Mouse (Mus musculus): ENCODE measurements around the gene Ciz1. TPM values are rescaled to one million over a fixed set of nuclear protein-coding genes. Genes with fewer than 3 reads are reported as not detected.

Ciz1 gene
- polyA plus RNA-seq, 1 experiment: 171 TPM

DNA sequence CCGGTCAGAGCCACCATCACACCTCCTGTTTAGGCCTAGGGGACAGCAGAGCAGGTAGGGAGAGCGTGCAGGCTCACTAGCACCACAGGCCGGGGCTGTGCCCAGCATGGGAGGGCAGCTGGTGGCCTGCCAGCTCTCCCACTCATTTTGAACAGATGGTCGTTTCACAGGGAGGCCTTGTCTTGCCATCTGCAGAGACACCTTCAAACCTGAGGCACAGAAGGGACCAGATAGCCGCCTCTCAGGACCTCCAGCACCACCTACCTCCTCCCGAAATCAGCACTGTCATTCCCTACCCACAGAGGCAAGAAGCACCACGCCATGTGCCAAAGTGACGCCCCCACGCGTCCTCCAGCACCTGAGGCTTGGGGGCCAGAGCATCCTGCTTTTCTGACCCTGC lies 8.1 kb upstream of the Ciz1 start:
- Histone ChIP-seq H3K27ac (ENCODE audit: insufficient read depth, low read length) (peak overlapping the region; percentile 44), H3K4me3 (ENCODE audit: insufficient read depth, low read length) (no peak overlapping the region), H3K4me1 (ENCODE audit: control insufficient read depth, insufficient read depth, low read length) (peaks cover 20% of the 10 kb centered on the region)
- TF ChIP-seq POLR2A (IDR thresholded peaks at IDR 0.05; ENCODE audit: extremely low read depth, insufficient read depth, low read length) (no peak), CTCF (IDR thresholded peaks at IDR 0.05; ENCODE audit: extremely low read depth, insufficient read depth, low read length) (no peak)

DNA sequence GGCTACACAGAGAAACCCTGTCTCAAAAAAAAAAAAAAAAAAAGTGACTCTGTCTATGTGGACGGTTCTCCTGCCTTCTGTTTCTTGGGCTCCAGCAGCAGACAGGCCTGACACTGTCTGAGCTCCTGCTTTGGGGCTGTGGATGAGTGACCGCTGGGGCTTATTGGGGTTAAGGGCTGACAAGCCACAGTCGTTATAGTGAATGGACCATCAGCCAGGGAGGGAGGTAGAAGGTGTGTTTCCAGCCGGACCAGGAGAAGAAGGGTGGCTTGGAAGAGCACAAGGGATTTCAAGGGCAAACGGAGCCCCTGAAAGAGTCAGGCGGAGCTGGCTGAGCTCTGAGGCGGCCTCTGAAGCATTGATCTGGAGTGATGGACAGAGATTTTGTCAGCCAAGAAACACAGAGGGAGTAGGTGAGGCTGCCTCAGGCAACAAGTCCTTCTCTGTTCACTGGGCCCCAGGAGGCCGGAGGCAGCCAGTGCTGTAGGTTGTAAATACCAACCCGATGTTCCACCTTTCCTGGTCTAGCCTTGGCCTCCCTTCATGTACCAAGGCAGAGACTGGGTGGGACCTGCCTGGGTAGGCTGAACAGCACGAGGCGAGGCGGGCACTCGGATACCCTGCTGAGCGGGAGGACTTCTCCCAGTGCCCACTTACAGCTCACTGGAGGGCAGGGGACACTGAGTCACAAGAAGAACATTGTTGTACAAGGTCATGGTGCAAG lies 7.4 kb upstream of the Ciz1 start:
- no peak overlapping the region for H3K4me3 ChIP-seq (ENCODE audit: insufficient read depth, low read length)
- TF ChIP-seq CTCF (IDR thresholded peaks at IDR 0.05; ENCODE audit: extremely low read depth, insufficient read depth, low read length) (no peak), POLR2A (IDR thresholded peaks at IDR 0.05; ENCODE audit: extremely low read depth, insufficient read depth, low read length) (no peak)
- peaks cover 21% of the 10 kb centered on the region for H3K4me1 ChIP-seq (ENCODE audit: control insufficient read depth, insufficient read depth, low read length)
- H3K27ac ChIP-seq (ENCODE audit: insufficient read depth, low read length): peak overlapping the region; percentile 52

- H3K4me1 ChIP-seq (ENCODE audit: control insufficient read depth, insufficient read depth, low read length): peaks cover 19% of the 10 kb centered on the region
- TF ChIP-seq POLR2A (IDR thresholded peaks at IDR 0.05; ENCODE audit: extremely low read depth, insufficient read depth, low read length): 0 out of 2 replicates have a peak, but pooled peaks have one; percentile 1
- TF ChIP-seq CTCF (IDR thresholded peaks at IDR 0.05; ENCODE audit: extremely low read depth, insufficient read depth, low read length): no peak
- H3K4me3 ChIP-seq (ENCODE audit: insufficient read depth, low read length): no peak overlapping the region
- peak overlapping the region; percentile 40; the same call in 1 of the 2 replicates for H3K27ac ChIP-seq (ENCODE audit: insufficient read depth, low read length)
Measured at GRCm38 (mm10) chr2:32347019-32347418, 5.1 kb upstream of the Ciz1 start.

DNA sequence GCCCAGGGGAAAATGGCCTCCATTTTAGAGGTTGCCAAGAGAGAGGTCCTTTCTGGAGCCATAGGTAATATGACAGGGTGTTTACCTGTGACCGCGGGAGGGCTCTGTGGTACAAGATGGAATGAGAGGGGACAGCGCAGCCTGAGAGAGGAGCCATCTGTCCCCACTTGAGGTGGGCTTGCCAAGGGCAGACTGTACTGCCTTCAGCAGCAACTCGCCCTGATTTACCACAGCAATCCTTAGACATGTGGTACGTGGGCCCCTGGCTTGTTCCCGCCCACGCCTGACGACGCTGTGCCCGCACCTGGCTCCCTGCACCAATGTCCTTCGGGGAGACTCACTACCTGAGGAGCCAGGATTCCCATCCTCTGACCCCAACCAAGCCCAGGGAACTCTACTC lies 3.8 kb upstream of the Ciz1 start:
- TF ChIP-seq POLR2A (IDR thresholded peaks at IDR 0.05; ENCODE audit: extremely low read depth, insufficient read depth, low read length) (peak; percentile 29; the same call in 1 of the 2 replicates), CTCF (IDR thresholded peaks at IDR 0.05; ENCODE audit: extremely low read depth, insufficient read depth, low read length) (no peak)
- Histone ChIP-seq H3K27ac (ENCODE audit: insufficient read depth, low read length) (peak overlapping the region; percentile 62), H3K4me3 (ENCODE audit: insufficient read depth, low read length) (peak overlapping the region; percentile 88; the same call in 1 of the 2 replicates), H3K4me1 (ENCODE audit: control insufficient read depth, insufficient read depth, low read length) (peaks cover 15% of the 10 kb centered on the region)

DNA sequence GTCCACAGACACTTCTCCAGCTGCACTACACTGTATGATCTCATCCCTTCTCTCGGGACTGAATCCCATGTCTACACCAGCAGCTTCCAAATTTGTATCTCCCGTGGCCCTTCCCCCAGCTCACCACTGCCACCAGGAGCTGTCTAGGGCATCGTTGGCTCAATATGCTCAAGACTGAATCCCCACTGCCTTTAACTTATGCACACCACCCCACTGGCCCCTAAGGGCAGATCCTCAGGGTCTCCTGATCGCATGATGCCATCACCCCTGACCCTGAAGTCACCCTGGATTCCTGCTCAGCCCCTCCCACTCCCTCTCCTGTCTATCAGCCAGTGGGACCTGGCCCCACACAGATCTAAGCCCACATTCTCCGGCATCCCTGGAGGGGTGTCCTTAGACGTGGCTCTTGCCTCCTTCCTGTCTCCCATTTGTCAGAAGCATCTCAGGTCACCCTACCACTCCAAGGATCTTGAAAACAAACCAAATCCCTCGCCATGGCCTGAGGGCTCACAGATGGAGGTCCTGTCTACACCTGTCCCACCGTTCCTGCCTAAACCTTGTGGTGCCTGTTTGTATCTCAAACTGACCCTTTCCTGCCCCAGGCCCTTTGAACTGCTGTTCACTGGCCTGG lies 2.4 kb upstream of the Ciz1 start:
- Histone ChIP-seq H3K27ac (ENCODE audit: insufficient read depth, low read length) (peak overlapping the region; percentile 62), H3K4me1 (ENCODE audit: control insufficient read depth, insufficient read depth, low read length) (peaks cover 9% of the 10 kb centered on the region), H3K4me3 (ENCODE audit: insufficient read depth, low read length) (peak overlapping the region; percentile 88)
- TF ChIP-seq CTCF (IDR thresholded peaks at IDR 0.05; ENCODE audit: extremely low read depth, insufficient read depth, low read length) (no peak), POLR2A (IDR thresholded peaks at IDR 0.05; ENCODE audit: extremely low read depth, insufficient read depth, low read length) (0 out of 2 replicates have a peak, but pooled peaks have one; percentile 39)

GRCm38 (mm10) chr2:32350471-32351051 lies 1.6 kb upstream of the Ciz1 start:
- Histone ChIP-seq H3K4me3 (ENCODE audit: insufficient read depth, low read length) (peak overlapping the region; percentile 88), H3K27ac (ENCODE audit: insufficient read depth, low read length) (peak overlapping the region; percentile 33), H3K4me1 (ENCODE audit: control insufficient read depth, insufficient read depth, low read length) (peaks cover 9% of the 10 kb centered on the region)
- TF ChIP-seq POLR2A (IDR thresholded peaks at IDR 0.05; ENCODE audit: extremely low read depth, insufficient read depth, low read length): no peak
- no peak for TF ChIP-seq CTCF (IDR thresholded peaks at IDR 0.05; ENCODE audit: extremely low read depth, insufficient read depth, low read length)

- Histone ChIP-seq H3K27ac (ENCODE audit: insufficient read depth, low read length) (peak overlapping the region; percentile 97), H3K4me1 (ENCODE audit: control insufficient read depth, insufficient read depth, low read length) (peaks cover 9% of the 10 kb centered on the region), H3K4me3 (ENCODE audit: insufficient read depth, low read length) (peak overlapping the region; percentile 88)
- TF ChIP-seq CTCF (IDR thresholded peaks at IDR 0.05; ENCODE audit: extremely low read depth, insufficient read depth, low read length) (no peak), POLR2A (IDR thresholded peaks at IDR 0.05; ENCODE audit: extremely low read depth, insufficient read depth, low read length) (0 out of 2 replicates have a peak, but pooled peaks have one; percentile 33)
Measured at GRCm38 (mm10) chr2:32351471-32351961, 611 bp upstream of the Ciz1 start.

DNA sequence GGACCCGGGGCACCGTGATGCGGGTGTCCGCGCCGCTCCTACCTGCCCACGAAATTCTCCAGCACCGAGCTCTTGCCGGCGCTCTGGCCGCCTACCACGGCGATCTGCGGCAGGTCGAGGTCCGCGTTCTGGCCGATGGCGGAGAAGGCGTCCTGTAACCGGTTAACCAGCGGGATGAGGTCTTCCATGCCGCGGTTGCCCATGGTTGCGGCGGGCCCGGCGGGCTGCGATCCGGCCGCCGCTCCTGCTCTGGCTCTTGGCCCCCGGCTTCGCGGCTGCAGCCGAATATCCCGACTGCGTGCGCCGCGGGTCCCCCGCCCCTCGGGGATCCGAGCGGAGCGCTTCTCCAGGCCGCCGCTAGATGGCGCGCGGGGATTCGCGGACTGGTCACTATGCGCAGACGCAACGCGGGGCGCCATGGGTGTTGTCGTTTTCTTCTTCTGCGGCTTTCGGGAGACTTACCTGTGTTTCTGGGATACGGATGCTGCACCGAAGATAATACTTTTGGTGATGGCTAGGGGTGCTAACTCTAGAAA lies 948 bp downstream of the Ciz1 start, which contains the start of gene Dnm1:
Gene Dnm1 (minus strand): TSS at position 332 of the 536 bp plus-strand sequence.
- peak within 1 kb of the TSS; percentile 97 for H3K27ac ChIP-seq (ENCODE audit: insufficient read depth, low read length)
- peak; percentile 53; the same call in 1 of the 2 replicates for TF ChIP-seq POLR2A (IDR thresholded peaks at IDR 0.05; ENCODE audit: extremely low read depth, insufficient read depth, low read length)
- TF ChIP-seq CTCF (IDR thresholded peaks at IDR 0.05; ENCODE audit: extremely low read depth, insufficient read depth, low read length): peak; percentile 60
- H3K4me3 ChIP-seq (ENCODE audit: insufficient read depth, low read length): peak within 1 kb of the TSS; percentile 88
- H3K4me1 ChIP-seq (ENCODE audit: control insufficient read depth, insufficient read depth, low read length): peaks cover 5% of the 10 kb centered on the region

DNA sequence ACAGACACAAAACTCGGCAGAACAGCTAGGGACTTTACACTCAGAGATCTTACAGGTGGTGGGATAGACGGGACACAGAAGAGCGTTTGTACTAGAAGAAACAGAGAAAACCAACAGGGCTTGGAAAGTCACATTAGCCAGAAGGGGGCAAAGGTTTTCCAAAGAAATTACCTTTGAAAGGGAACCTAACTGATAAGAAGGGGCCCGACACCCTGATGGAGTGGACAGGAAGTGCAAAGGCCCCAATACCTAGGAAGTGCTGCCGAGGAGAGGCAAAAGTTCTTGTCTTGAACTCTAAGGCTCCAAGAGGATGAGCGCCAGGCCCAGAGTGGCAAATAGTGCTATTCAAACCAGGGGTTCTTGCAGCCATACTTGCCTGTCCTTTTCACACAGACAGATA lies 1.7 kb downstream of the Ciz1 start:
- TF ChIP-seq POLR2A (IDR thresholded peaks at IDR 0.05; ENCODE audit: extremely low read depth, insufficient read depth, low read length) (no peak), CTCF (IDR thresholded peaks at IDR 0.05; ENCODE audit: extremely low read depth, insufficient read depth, low read length) (no peak)
- Histone ChIP-seq H3K27ac (ENCODE audit: insufficient read depth, low read length) (no peak overlapping the region), H3K4me3 (ENCODE audit: insufficient read depth, low read length) (no peak overlapping the region; the same call in 1 of the 2 replicates), H3K4me1 (ENCODE audit: control insufficient read depth, insufficient read depth, low read length) (peaks cover 5% of the 10 kb centered on the region)
